Mouse (Mus musculus) liver, embryonic 15.5 days (tissue): ENCODE results near the gene Gucy2f. TPM values are rescaled to one million over a fixed set of nuclear protein-coding genes. Genes with fewer than 3 reads are reported as not detected.
"Not testable (repeated sequence)": the region's sequence is repeated elsewhere in the genome, so short reads cannot be mapped to it uniquely, and the experiment has no call there.

ENCODE experiments used
- ATAC-seq: fragments of 200-750 bp; cut with Nextera tagmentation; 2 replicates; pipeline ENCODE4 v1.8.0; 2017; ENCODE audit warnings: moderate number of reproducible peaks, mild to moderate bottlenecking, moderate library complexity; ENCODE audit not compliant: insufficient read depth
- H3K27ac ChIP-seq: fragments of 300-500 bp; sonication (generic); replicated peaks from 2 replicates; pipeline ENCODE4 v1.5.1; 2015; ENCODE audit warnings: mild to moderate bottlenecking, inconsistent platforms
- H3K27me3 ChIP-seq: fragments of 300-500 bp; sonication (generic); 2 replicates; pipeline ENCODE4 v1.6.1; 2015; ENCODE audit warnings: mild to moderate bottlenecking, inconsistent platforms
- H3K36me3 ChIP-seq: fragments of 300-500 bp; sonication (generic); replicated peaks from 2 replicates; pipeline ENCODE4 v1.6.1; 2015; ENCODE audit warnings: moderate library complexity, mild to moderate bottlenecking, inconsistent platforms
- H3K4me1 ChIP-seq: fragments of 300-500 bp; sonication (generic); replicated peaks from 2 replicates; pipeline ENCODE4 v1.6.1; 2015; ENCODE audit warnings: inconsistent platforms
- H3K4me2 ChIP-seq: fragments of 300-500 bp; sonication (generic); 2 replicates; pipeline ENCODE4 v1.6.1; 2015; ENCODE audit warnings: moderate library complexity, mild to moderate bottlenecking, inconsistent platforms
- H3K4me3 ChIP-seq: fragments of 300-500 bp; sonication (generic); replicated peaks from 2 replicates; pipeline ENCODE4 v1.5.1; 2015; ENCODE audit warnings: mild to moderate bottlenecking, inconsistent platforms
- H3K9ac ChIP-seq: fragments of 300-500 bp; sonication (generic); 2 replicates; pipeline ENCODE4 v1.6.1; 2015; ENCODE audit warnings: moderate library complexity, mild to moderate bottlenecking, inconsistent platforms
- H3K9me3 ChIP-seq: fragments of 300-500 bp; sonication (generic); replicated peaks from 2 replicates; pipeline ENCODE4 v1.6.1; 2016; ENCODE audit warnings: inconsistent platforms
- WGBS: fragments of 180-500 bp; shearing (Covaris S2); methylation state at CpG from one replicate; pipeline ENCODE4 v1.1.7; 2015; ENCODE audit warnings: mixed read lengths; ENCODE audit not compliant: insufficient replicate concordance; 5-methylcytosine and 5-hydroxymethylcytosine counted together
- polyA plus RNA-seq: library from polyadenylated mRNA; unstranded; fragments of >200 nt; fragmentation: Nextera tagmentation; extraction: Ambion mirVana; gene quantifications from 2 replicates; pipeline ENCODE4 v1.2.1, GENCODE M21; 2015

Gucy2f gene
- polyA plus RNA-seq: not detected in 2 replicates

DNA sequence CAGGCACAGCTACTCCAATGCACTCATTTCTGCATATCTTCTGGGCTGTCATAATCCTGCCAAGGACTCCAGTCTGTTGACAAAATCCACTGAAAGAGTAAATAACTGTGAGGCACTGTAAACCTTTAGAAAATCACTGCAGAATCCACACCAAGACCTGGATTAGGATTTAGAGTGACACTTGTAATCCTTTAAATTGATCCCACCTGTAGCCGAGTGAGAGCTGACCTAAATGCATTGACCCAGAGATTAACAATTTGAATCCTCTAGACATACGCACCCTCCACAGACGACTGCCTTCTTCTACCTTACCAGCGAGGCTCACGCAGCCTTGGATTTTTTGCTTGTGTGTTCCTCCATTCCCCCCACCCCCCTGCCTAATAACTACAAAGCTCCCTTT is at the start of gene Gucy2f:
Gene Gucy2f, minus strand, starts transcription at position 101 of the 400 bp plus-strand sequence.
- ATAC-seq: no peak

DNA sequence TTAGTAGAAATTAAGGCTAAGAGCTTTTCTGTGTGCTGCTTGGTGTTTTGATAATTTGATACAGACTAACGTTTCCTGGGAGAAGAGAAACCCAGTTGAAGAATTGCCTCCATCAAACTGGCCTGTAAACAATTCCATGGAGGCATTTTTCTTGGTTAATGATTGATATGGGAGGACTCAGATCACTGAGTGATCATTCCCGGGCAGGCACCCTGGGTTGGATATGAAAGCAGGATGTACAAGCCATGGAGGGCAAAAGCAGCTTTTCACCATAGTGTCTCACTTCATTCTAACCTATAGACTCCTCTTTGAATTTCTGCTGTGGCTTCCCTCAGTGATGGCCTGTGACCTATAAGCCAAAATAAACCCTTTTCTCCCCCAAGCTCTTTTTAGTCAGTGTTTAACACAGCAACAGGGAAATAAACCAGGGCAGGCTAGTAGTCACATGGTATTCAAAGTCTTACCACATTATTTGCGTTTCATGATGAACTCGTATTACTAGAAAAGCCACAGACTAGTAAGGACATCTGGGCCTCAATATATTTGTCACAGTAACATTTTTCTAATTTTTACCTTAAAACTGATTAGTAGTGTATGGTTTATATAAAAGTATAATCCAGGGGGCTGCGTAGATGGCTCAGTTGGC is 49.1 kb upstream of the Gucy2f start:
- WGBS: 54% methylated on average over 5 of the region's 5 CpGs
- H3K36me3 ChIP-seq: no peaks in the 10 kb centered on the region
- no peak overlapping the region for H3K27ac ChIP-seq
- no peak overlapping the region for H3K9ac ChIP-seq
- H3K9me3 ChIP-seq: no peaks in the 10 kb centered on the region
- ATAC-seq: no peak
- no peak overlapping the region for H3K4me3 ChIP-seq
- no peaks in the 10 kb centered on the region for H3K4me1 ChIP-seq
- no peaks in the 10 kb centered on the region for H3K27me3 ChIP-seq
- H3K4me2 ChIP-seq: no peak overlapping the region

More for the DNA sequence above, at the start of gene Gucy2f:
- 47% methylated on average over 5 of the region's 5 CpGs for WGBS
- no peak within 1 kb of the TSS for H3K9ac ChIP-seq
- H3K4me3 ChIP-seq: no peak within 1 kb of the TSS
- H3K9me3 ChIP-seq: no peaks in the 10 kb centered on the region
- H3K36me3 ChIP-seq: no peaks in the 10 kb centered on the region
- no peak within 1 kb of the TSS for H3K4me2 ChIP-seq
- H3K27me3 ChIP-seq: peaks cover 5% of the 10 kb centered on the region; the same call in 1 of the 2 replicates
- H3K4me1 ChIP-seq: no peaks in the 10 kb centered on the region
- H3K27ac ChIP-seq: no peak within 1 kb of the TSS

DNA sequence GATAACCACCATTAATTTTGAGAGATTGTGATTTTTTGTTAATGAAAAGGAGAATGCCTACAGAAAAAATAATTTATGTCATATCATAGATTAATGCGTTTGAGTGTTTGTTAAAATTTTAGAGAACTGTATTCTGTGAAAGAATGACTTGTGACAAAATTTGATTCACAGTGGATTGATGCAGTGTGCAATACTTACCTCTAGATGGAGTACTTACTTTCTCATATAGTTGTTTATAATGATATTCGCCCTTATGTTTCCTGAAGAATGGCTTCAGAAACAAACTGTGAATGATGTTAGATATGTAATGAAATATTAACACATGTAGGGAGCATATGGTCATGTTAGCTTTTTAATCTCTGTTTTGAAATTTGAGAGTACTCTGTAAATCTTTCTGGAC is 40.4 kb upstream of the Gucy2f start:
- Histone ChIP-seq H3K4me2 (no peak overlapping the region), H3K27ac (no peak overlapping the region), H3K4me1 (no peaks in the 10 kb centered on the region), H3K4me3 (no peak overlapping the region), H3K9me3 (no peaks in the 10 kb centered on the region), H3K36me3 (no peaks in the 10 kb centered on the region), H3K27me3 (no peaks in the 10 kb centered on the region), H3K9ac (no peak overlapping the region)
- WGBS: 40% methylated on average over 2 of the region's 2 CpGs
- no peak for ATAC-seq

DNA sequence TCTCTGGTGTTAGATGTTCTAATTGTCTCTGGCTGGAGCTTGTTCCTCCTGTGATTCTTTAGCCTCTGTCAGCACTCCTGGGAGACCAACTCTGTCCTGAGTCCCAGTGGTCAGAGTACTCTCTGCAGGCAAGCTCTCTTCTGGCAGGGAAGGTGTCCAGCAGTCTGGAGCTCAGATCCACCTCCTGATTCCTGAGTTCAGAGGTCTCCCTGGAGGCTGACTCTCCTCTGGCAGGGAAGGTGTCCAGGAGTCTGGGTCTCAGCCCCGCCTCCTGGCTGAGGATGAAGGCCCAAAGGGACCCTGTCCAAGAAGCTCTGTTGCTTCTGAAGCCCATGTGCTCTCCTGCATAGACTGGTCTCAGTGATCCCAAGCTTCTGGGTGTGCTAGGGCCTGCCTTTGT is 39.4 kb upstream of the Gucy2f start:
- not testable (repeated sequence) for H3K27ac ChIP-seq, H3K4me1 ChIP-seq, H3K4me3 ChIP-seq, H3K27me3 ChIP-seq, H3K9ac ChIP-seq, H3K4me2 ChIP-seq, H3K9me3 ChIP-seq, ATAC-seq, H3K36me3 ChIP-seq
- 55% methylated on average over 1 of the region's 1 CpGs for WGBS

DNA sequence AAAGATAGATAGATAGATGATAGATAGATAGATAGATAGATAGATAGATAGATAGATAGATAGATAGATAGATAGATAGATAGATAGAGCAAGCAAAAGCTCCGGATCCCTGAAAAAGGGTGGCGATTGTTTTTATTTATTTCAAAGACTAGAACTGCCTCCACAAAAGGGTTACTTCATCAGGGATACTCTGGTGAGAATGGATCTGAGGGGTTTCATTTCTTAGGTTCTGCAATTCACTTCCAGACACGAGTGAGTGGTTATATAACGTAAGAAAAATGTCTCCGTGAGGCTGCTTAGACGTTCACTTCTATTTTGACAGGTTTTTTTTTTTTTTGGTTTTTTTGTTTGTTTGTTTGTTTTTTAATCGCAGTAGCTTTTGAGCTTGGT is 32.0 kb upstream of the Gucy2f start:
- ATAC-seq: no peak
- WGBS: 34% methylated on average over 7 of the region's 7 CpGs
- H3K4me3 ChIP-seq: peak overlapping the region; percentile 66

DNA sequence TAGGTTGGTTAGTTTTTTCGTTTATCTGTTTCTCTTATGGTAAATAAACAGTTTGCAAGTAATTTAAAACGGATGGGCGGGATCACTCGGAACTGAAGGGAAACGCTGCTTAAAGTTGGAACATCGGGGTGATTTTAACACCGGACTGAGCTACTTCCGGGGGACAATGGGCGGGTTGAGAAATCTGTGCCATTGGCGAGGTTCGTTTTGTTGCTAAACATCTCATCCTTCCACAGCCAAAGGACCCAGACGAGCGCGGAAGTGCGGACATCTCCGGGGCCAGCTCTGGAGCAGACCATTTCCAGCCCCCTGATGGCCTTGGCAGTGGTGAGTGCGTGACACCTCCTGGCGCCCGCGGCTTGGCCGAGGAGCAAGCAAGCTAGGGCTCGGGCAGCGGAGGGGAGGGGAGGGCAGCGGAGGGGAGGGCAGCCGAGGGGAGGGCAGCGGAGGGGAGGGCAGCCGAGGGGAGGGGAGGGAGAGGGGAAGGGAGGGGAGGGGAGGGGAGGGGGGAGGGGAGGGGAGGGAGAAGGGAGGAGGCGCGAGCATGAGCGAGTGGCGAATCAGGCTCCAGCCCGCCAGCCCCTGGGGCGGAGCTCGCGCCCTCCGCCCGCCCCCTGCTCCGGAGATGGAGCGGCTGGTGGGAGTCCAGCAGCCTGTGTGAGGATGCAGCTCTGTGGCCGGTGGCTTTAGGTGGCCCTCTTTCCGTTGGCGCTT is 31.5 kb upstream of the Gucy2f start:
- Histone ChIP-seq H3K36me3 (no peaks in the 10 kb centered on the region), H3K9ac (peak overlapping the region; percentile 37; the same call in 1 of the 2 replicates), H3K27me3 (no peaks in the 10 kb centered on the region), H3K4me3 (peak overlapping the region; percentile 66), H3K27ac (peak overlapping the region; percentile 79), H3K4me1 (no peaks in the 10 kb centered on the region; the same call in 1 of the 2 replicates), H3K9me3 (no peaks in the 10 kb centered on the region), H3K4me2 (peak overlapping the region; percentile 66)
- 19% methylated on average over 33 of the region's 42 CpGs for WGBS
- ATAC-seq: peak; percentile 89

More for the DNA sequence above, 32.0 kb upstream of the Gucy2f start:
- no peaks in the 10 kb centered on the region for H3K27me3 ChIP-seq
- H3K9ac ChIP-seq: no peak overlapping the region
- H3K4me2 ChIP-seq: peak overlapping the region; percentile 66
- no peaks in the 10 kb centered on the region for H3K9me3 ChIP-seq
- no peaks in the 10 kb centered on the region for H3K36me3 ChIP-seq
- H3K27ac ChIP-seq: no peak overlapping the region
- H3K4me1 ChIP-seq: no peaks in the 10 kb centered on the region; the same call in 1 of the 2 replicates

DNA sequence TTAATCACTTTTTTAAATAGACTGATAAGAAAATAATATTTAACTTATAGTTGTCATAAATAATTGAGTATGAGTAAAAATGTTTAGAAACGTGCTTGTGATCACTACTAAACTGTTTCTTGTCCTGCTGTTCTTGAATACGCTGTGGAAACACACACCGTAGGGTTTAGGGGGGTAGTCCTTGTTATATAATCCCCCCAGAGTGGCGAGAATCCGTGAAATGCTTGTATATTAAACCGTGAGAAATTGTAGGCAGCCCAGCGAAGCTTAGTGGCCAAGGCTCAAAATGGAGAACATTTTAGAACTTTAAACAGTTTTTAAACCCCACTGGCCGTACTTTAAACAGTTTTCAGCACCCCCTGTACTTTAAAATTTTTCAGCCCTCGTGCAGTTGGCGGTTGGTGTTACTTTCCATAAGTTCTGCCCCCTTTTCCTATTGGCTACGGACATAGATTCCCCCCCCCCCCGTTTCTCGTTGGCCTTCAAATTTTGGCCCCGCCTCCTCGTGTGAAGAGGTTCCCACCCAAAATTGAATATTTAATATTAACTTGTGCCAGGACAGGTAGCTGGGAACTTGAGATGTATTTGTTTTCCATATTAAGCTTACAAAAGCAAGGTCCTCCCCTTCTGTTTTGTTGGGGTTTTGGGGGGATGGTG is 30.8 kb upstream of the Gucy2f start:
- Histone ChIP-seq H3K4me2 (peak overlapping the region; percentile 66), H3K27me3 (no peaks in the 10 kb centered on the region), H3K9ac (peak overlapping the region; percentile 37; the same call in 1 of the 2 replicates), H3K4me3 (peak overlapping the region; percentile 66), H3K9me3 (no peaks in the 10 kb centered on the region), H3K4me1 (no peaks in the 10 kb centered on the region; the same call in 1 of the 2 replicates), H3K27ac (peak overlapping the region; percentile 79), H3K36me3 (no peaks in the 10 kb centered on the region)
- ATAC-seq: peak; percentile 70
- WGBS: 21% methylated on average over 15 of the region's 15 CpGs

DNA sequence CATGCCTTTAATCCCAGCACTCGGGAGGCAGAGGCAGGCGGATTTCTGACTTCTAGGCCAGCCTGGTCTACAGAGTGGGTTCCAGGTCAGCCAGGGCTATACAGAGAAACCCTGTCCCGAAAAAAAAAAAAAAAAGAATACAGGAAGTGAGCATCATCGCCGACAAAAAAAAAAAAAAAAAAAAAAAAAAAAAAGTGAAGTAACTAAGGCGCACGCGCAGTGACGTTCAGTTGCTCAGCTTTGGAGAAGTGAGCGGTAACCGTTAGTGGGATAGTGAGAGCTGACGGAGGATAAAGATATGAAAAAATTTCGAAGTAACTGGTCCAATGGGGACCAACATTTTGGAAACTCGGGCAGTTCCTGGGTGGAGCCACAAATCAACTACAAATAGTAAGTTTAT is 29.8 kb upstream of the Gucy2f start, which contains the start of gene Nxt2:
Gene Nxt2, plus strand, starts transcription at position 229 of the 400 bp plus-strand sequence.
- no peak within 1 kb of the TSS for H3K9ac ChIP-seq
- no peaks in the 10 kb centered on the region; the same call in 1 of the 2 replicates for H3K4me1 ChIP-seq
- no peaks in the 10 kb centered on the region for H3K36me3 ChIP-seq
- peak within 1 kb of the TSS; percentile 66 for H3K4me2 ChIP-seq
- ATAC-seq: no peak
- 83% methylated on average over 14 of the region's 14 CpGs for WGBS
- H3K27me3 ChIP-seq: no peaks in the 10 kb centered on the region
- H3K9me3 ChIP-seq: no peaks in the 10 kb centered on the region
- peak within 1 kb of the TSS; percentile 66 for H3K4me3 ChIP-seq
- peak within 1 kb of the TSS; percentile 26; the same call in 1 of the 2 replicates for H3K27ac ChIP-seq

DNA sequence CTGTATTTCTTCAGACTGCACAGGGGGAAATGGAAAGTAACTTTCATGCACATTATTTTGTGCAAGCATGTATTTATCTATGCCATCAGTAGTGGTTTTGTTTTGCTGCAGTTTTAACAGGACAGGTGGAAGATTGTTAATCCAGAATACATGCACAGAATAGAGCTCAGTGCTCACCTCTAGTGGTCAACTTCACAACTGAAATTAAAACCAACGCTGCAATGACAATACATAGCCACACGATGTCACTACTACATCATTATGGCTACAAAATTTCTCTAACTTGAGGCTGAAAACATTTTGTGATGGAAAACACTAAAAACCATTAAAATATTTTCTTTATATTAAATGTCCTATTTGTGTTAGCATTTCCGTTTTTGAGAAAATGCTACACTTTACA is 3.6 kb upstream of the Gucy2f start:
- no peaks in the 10 kb centered on the region for H3K27me3 ChIP-seq
- ATAC-seq: no peak
- H3K9ac ChIP-seq: no peak overlapping the region
- H3K4me2 ChIP-seq: no peak overlapping the region
- no peaks in the 10 kb centered on the region for H3K9me3 ChIP-seq
- no peak overlapping the region for H3K27ac ChIP-seq
- H3K4me3 ChIP-seq: no peak overlapping the region
- no peaks in the 10 kb centered on the region for H3K4me1 ChIP-seq
- H3K36me3 ChIP-seq: no peaks in the 10 kb centered on the region
- WGBS: 8% methylated on average over 3 of the region's 3 CpGs

DNA sequence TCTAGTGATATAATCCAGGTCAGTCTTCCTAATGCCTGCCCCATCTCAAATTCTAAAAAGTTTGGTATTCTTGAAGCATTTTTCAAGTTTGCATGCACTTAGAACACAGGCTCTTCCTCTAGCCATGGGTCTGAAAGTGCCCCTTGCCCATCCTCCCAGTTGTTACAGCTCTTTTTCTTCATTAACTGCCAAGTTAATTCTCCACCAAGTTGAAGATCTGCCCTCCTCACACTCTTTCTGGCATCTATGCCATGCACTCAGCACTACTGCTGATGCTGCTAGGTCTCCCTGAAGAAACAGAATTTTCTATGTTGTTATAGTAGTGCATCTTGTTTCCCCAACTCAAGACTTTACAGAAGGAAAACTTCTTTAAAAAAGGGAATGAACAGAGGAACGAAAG is 1.2 kb downstream of the Gucy2f start:
- no peak for ATAC-seq
- Histone ChIP-seq H3K27me3 (peaks cover 5% of the 10 kb centered on the region; the same call in 1 of the 2 replicates), H3K4me2 (no peak overlapping the region)

DNA sequence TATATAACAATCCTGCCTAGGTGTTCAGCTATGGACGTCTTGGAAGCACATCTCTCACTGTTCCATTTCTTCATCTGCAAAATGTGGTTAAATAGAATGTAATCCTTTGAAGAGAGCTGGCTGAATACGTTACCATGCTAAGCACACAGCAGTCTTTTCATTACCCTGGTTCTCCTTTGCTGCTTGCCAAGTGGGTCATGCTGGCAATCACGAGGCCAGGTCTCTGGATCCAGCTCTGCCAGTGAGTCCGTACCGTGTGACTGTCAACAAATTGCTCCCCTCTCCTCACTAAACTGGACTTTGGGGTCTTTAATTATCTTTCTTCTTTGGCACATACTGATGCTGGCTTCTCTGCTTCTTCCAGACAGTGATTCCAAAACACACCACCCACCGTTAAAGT is 2.3 kb downstream of the Gucy2f start:
- no peak overlapping the region for H3K27ac ChIP-seq
- ATAC-seq: no peak
- WGBS: 41% methylated on average over 6 of the region's 6 CpGs
- H3K4me2 ChIP-seq: no peak overlapping the region
- no peak overlapping the region for H3K9ac ChIP-seq
- no peaks in the 10 kb centered on the region for H3K9me3 ChIP-seq
- H3K27me3 ChIP-seq: peaks cover 5% of the 10 kb centered on the region; the same call in 1 of the 2 replicates
- H3K4me3 ChIP-seq: no peak overlapping the region
- H3K36me3 ChIP-seq: no peaks in the 10 kb centered on the region
- H3K4me1 ChIP-seq: no peaks in the 10 kb centered on the region

More for the DNA sequence above, 1.2 kb downstream of the Gucy2f start:
- 59% methylated on average over 1 of the region's 1 CpGs for WGBS
- no peaks in the 10 kb centered on the region for H3K4me1 ChIP-seq
- H3K36me3 ChIP-seq: no peaks in the 10 kb centered on the region
- H3K27ac ChIP-seq: no peak overlapping the region
- no peaks in the 10 kb centered on the region for H3K9me3 ChIP-seq
- no peak overlapping the region for H3K4me3 ChIP-seq
- no peak overlapping the region for H3K9ac ChIP-seq
